Mouse (Mus musculus): ENCODE data around the gene Casp2.

DNA sequence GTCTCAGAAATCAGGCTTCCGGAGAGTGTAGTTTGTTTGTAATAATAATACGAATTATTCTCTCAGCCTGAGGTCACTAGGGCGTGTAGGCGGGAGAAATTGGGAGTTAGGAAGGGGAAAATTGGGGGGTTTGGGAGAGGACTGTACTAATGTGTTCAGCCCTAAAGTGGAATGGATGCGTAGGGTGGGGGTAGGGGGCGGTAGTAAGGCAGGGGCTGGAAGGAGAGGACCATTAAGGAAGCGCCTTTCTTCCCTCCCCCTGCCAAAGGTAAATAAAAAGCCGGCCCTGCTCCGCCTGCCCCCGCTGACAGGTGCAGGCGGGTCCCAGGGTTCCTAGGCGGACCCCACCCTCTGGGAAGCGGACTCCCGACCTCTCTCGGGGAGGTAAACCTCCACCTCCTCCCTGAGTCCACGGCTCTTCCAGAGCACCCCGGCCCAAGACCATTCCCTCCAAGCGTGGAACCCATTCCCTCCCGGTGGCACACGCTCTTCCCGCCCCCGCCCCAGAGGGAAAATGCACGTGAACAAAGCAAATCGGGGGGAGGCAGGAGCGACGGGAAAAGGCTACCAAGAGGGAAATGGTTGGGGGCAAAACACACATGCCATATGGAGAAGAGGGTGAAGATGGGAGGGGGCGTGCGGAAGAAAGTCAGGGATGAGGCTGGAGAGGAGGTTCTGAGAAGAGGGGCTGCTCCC is 58.7 kb downstream of the Casp2 start:
- TF ChIP-seq POLR2A (IDR thresholded peaks at IDR 0.05; ENCODE audit: insufficient read depth, low read length) (no peak), EP300 (IDR thresholded peaks at IDR 0.05; ENCODE audit: insufficient read depth, low read depth, low read length) (no peak), CTCF (IDR thresholded peaks at IDR 0.05; ENCODE audit: low read depth, low read length) (no peak)

Data from ES-Bruce4 (cell line).